Mouse (Mus musculus) heart, postnatal 0 days (tissue): ENCODE measurements around the gene Piwil4.

Experiments used
- CTCF ChIP-seq: IDR thresholded peaks from 2 replicates; pipeline ENCODE4 v1.5.1; 2016; ENCODE audit warnings: antibody characterized with exemption, control low read depth, low read depth
- EP300 ChIP-seq: IDR thresholded peaks from 2 replicates; pipeline ENCODE4 v1.6.1; 2016; ENCODE audit warnings: antibody characterized with exemption, low read depth

GRCm38 (mm10) chr9:14752001-14752522 lies 11.5 kb upstream of the Piwil4 start, which contains the start of gene Fut4:
- TF ChIP-seq CTCF (no peak), EP300 (no peak)
